Mouse (Mus musculus): ENCODE measurements at regions not wholly inside any gene's neighbourhood (a gene's known extent, or its start where the extent isn't known, plus 50 kb on each side); places are given as distances from the start of the nearest gene placed in this dataset.

DNA sequence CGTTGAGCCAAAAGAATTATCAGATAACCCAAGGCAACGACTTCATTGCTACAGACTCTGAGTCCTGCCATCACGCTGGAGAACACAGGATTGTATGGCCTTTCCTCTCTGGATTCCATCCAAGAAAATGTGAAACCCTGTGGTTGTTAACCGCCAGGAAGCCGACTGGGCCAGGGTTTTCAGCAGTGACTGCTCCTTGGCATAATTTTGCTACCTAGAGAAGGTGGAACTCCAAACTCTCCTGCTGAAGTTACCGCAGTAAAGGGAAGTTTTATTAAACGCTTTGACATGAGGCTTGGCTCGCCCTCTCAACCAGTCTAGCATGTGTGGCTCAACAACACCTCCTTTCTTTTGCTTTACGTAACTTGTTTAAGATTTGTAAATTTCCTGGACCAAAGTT lies 116.9 kb downstream of the Wif1 start:
- Histone ChIP-seq H3K27ac (no peak overlapping the region), H3K4me2 (no peak overlapping the region), H3K36me3 (ENCODE audit: poor library complexity, severe bottlenecking) (no peaks in the 10 kb centered on the region), H3K27me3 (no peaks in the 10 kb centered on the region), H3K4me1 (no peaks in the 10 kb centered on the region), H3K9ac (no peak overlapping the region), H3K4me3 (no peak overlapping the region), H3K9me3 (replicated peaks) (no peaks in the 10 kb centered on the region)
- ATAC-seq: no peak
- WGBS: 85% methylated on average over 9 of the region's 9 CpGs

DNA sequence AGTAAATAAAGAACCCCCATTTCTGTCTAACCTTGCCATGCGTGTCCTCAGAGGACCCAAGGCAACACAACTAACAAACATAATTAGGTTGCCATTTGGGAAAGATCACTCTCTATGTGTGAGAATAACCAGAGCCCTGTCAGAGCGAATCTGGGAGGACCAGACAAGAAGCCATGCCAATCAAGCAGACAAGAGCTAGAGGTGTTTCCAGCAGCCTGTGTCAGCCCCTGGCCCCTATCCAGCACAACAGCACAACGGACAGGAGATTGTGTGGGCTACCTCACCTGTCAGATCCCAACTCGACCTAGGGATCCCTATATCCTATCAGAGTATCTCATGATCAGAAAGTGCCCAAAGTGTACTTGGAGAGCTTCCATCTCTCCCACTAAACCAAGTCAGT lies 119.9 kb downstream of the Wif1 start:
- H3K36me3 ChIP-seq (ENCODE audit: poor library complexity, severe bottlenecking): no peaks in the 10 kb centered on the region
- no peak overlapping the region for H3K9ac ChIP-seq
- no peaks in the 10 kb centered on the region for H3K9me3 ChIP-seq (replicated peaks)
- no peak for ATAC-seq
- H3K4me1 ChIP-seq: no peaks in the 10 kb centered on the region
- WGBS: 71% methylated on average over 4 of the region's 4 CpGs
- no peak overlapping the region for H3K4me2 ChIP-seq
- H3K4me3 ChIP-seq: no peak overlapping the region
- H3K27ac ChIP-seq: no peak overlapping the region
- H3K27me3 ChIP-seq: no peaks in the 10 kb centered on the region

DNA sequence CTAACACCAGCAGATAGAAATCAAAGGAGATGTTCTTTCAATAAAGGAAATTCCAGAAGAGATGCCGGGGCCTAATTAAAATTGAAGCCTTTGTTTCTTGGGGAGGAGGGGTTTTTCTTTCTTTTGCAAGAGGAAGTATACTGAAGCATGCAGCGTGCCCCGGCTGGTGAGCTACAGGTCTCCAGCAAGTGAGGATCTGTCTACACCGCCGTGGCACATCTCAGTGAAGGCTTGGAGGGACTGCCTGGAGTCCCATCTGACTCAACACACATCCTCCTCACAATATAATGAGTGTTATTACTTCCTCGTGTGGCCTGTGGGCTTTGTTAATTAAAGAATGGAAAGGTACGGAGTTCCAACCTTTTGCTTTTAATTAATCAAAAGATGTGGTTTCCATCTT lies 126.7 kb downstream of the Wif1 start:
- Histone ChIP-seq H3K4me2 (no peak overlapping the region), H3K36me3 (ENCODE audit: poor library complexity, severe bottlenecking) (no peaks in the 10 kb centered on the region), H3K4me3 (no peak overlapping the region), H3K9me3 (replicated peaks) (peaks cover 4% of the 10 kb centered on the region; the same call in 1 of the 2 replicates), H3K4me1 (no peaks in the 10 kb centered on the region), H3K27ac (no peak overlapping the region), H3K27me3 (no peaks in the 10 kb centered on the region), H3K9ac (no peak overlapping the region)
- WGBS: 13% methylated on average over 7 of the region's 7 CpGs
- no peak for ATAC-seq

DNA sequence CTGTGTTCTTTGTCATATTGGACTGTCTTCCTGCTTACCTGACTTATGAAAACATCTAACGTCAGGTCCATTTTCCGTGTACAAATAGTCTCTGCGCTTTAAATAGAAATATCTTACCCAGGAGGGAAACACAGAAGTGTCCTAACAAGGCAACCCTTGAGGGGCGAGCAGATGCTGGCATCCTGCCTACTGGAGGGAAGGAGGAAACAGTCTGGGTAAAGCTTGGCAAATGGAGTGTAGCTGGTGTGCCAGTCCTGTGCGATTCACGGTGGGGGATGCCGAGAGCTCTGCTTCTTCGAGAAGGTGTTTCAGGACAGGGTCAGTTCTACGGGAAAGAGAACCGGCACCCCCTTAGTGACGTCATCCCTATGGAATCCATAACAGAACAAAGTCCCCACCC lies 127.4 kb downstream of the Wif1 start:
- H3K27me3 ChIP-seq: no peaks in the 10 kb centered on the region
- WGBS: 68% methylated on average over 11 of the region's 11 CpGs
- no peak overlapping the region for H3K4me3 ChIP-seq
- H3K4me1 ChIP-seq: no peaks in the 10 kb centered on the region
- ATAC-seq: no peak
- H3K4me2 ChIP-seq: no peak overlapping the region
- peaks cover 4% of the 10 kb centered on the region; the same call in 1 of the 2 replicates for H3K9me3 ChIP-seq (replicated peaks)
- H3K27ac ChIP-seq: no peak overlapping the region
- no peak overlapping the region for H3K9ac ChIP-seq
- H3K36me3 ChIP-seq (ENCODE audit: poor library complexity, severe bottlenecking): no peaks in the 10 kb centered on the region

DNA sequence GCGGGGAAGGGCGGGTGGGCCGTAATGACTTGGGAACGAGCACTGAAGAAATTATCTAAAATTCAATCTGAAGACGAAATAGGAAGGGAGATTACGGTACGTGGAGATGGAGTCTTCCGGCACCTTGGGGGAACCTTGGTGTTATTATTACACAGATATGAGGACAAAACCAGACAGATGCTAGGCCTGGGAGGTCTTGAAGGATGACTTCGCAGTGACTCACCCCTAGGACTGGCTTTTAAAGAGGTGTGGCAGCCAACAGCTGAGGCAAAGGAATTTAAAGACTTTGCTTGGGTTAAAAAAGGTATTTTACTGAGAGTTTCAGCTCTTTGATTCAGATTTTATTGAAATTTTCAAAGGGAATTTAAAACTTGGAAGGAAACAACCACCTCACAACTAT lies 140.3 kb downstream of the Wif1 start:
- Histone ChIP-seq H3K4me2 (no peak overlapping the region), H3K4me1 (no peaks in the 10 kb centered on the region), H3K9ac (no peak overlapping the region), H3K27ac (no peak overlapping the region), H3K9me3 (replicated peaks) (no peaks in the 10 kb centered on the region), H3K36me3 (ENCODE audit: poor library complexity, severe bottlenecking) (no peaks in the 10 kb centered on the region), H3K27me3 (no peaks in the 10 kb centered on the region), H3K4me3 (no peak overlapping the region)
- ATAC-seq: no peak
- 96% methylated on average over 9 of the region's 9 CpGs for WGBS

DNA sequence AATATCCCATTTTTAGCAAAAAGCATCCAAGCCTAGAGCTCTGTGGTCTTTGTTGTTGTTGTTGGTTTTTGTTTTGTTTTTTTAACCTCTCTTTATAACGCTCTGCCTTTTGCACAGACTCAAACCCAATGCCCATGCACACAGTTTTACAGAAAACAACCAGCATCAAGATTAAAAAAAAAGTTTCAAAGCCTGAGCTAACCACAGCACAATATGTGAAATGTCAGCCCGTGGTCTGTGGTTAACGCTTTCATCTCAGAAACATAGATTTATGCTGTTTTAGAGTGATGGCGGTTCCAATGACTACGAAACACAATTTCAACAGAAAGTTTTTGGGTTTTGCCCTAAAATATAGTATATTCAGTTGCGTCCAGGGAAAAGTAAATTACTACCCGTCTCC lies 155.4 kb downstream of the Wif1 start:
- Histone ChIP-seq H3K4me2 (no peak overlapping the region), H3K9ac (no peak overlapping the region), H3K4me3 (no peak overlapping the region), H3K27me3 (no peaks in the 10 kb centered on the region), H3K9me3 (replicated peaks) (no peaks in the 10 kb centered on the region), H3K36me3 (ENCODE audit: poor library complexity, severe bottlenecking) (no peaks in the 10 kb centered on the region), H3K27ac (no peak overlapping the region), H3K4me1 (no peaks in the 10 kb centered on the region)
- no peak for ATAC-seq
- 96% methylated on average over 7 of the region's 7 CpGs for WGBS

DNA sequence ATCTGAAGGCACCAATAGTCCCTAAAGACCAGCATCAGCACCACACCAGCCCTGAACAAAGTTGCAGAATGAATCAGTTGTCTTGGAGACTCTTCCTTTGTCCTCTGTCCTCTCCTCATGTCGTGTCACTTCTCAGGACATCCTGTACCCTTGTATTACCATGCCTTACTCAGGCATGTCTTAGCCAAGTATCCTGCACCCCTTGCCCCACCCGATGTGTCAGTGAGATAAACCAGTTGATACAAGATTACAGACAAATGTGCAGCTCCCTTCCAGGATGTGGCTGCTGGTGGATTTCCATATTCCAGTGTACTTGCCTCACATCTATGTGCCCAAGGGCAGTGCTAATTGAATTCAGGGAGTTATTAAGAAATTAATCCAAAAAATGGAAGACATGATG lies 151.8 kb downstream of the Tbc1d30 start:
- Histone ChIP-seq H3K36me3 (ENCODE audit: poor library complexity, severe bottlenecking) (no peaks in the 10 kb centered on the region), H3K9ac (no peak overlapping the region), H3K9me3 (replicated peaks) (no peaks in the 10 kb centered on the region), H3K4me2 (no peak overlapping the region), H3K27ac (no peak overlapping the region), H3K4me3 (no peak overlapping the region), H3K4me1 (no peaks in the 10 kb centered on the region), H3K27me3 (peaks cover 76% of the 10 kb centered on the region)
- 69% methylated on average over 2 of the region's 2 CpGs for WGBS
- ATAC-seq: no peak

DNA sequence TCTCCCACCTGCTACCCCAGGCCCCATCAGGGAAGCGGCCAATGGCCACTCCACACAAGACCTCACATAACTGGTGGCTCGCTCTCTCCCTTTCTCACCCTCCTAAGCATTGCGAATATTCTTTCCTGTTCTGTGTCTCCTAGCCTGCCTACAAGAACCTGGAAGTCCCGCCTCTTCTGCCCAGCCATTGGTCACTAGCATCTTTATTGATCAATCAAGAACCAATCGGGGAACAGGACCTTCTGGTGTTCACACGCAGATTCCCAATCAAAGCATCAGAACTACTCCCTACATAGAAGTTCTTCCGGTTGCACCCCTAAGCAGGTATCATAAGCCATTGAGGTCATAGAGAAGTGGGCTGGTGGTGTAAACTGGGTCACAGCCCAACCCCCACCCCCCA lies 148.5 kb downstream of the Tbc1d30 start:
- Histone ChIP-seq H3K9me3 (replicated peaks) (no peaks in the 10 kb centered on the region), H3K27me3 (peaks cover 75% of the 10 kb centered on the region), H3K4me3 (no peak overlapping the region), H3K27ac (no peak overlapping the region), H3K36me3 (ENCODE audit: poor library complexity, severe bottlenecking) (no peaks in the 10 kb centered on the region), H3K9ac (no peak overlapping the region), H3K4me1 (peaks cover 13% of the 10 kb centered on the region), H3K4me2 (no peak overlapping the region)
- WGBS: 92% methylated on average over 7 of the region's 7 CpGs
- no peak for ATAC-seq

DNA sequence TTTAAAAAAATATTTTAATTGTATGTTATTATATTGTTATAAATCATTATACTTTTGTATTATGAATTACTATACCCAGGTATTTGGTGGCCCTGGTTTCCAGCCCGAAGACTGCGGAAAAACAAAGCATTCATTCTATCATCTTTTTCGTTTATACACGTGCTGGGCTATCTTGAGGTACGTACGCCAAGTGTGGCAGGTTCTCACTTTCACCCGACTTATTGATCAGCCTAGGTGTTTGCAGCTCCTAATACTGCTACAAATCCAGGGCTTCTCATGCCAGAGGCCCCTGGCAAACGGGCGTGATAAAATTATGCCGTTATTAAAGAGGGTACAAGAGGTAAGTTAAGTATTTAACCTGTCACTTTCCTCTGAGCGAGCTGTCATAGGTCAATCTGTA lies 145.5 kb downstream of the Tbc1d30 start:
- Histone ChIP-seq H3K4me3 (no peak overlapping the region), H3K27me3 (peaks cover 63% of the 10 kb centered on the region), H3K27ac (peak overlapping the region; percentile 65), H3K4me2 (peak overlapping the region; percentile 38), H3K36me3 (ENCODE audit: poor library complexity, severe bottlenecking) (no peaks in the 10 kb centered on the region), H3K4me1 (peaks cover 13% of the 10 kb centered on the region), H3K9ac (no peak overlapping the region), H3K9me3 (replicated peaks) (no peaks in the 10 kb centered on the region)
- no peak; the same call in 1 of the 2 replicates for ATAC-seq
- WGBS: 68% methylated on average over 11 of the region's 11 CpGs

DNA sequence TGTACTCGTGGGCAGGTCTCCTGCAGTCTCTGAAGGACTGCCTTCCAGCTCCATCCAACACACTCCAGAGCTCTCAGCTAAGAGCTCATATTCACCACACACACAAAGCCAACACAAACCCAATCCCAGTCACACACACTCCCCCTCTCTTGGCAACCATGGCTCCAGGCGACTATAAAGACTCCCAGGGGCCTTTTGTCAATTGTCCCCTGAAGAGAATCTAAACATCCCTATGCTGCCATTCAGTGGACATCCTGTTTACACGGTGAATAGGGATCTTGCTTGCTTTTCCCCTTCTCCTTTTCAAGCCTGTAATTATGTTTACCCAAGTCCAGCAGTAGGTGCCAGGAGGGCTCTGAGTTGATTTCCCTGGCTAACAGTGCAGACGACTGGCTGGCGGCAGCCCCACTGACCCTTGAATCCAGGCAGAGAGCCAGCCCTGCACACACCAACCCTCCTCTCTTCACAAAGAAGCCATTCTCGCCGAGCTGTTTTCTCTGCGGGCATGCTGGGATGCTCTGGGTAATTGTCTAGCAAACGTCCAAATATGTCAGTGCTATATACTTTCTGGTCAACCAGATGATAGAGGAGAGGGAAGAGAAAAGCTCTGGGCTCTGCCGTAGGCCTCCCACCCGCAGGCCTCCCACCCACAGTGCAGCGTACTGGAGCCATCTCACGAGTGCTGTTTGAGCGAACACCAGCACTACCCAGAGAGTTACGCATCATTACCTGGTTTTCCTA lies 144.9 kb downstream of the Tbc1d30 start:
- 5% methylated on average over 15 of the region's 15 CpGs for WGBS
- H3K27ac ChIP-seq: peak overlapping the region; percentile 65
- no peak overlapping the region for H3K9ac ChIP-seq
- H3K36me3 ChIP-seq (ENCODE audit: poor library complexity, severe bottlenecking): no peaks in the 10 kb centered on the region
- H3K4me3 ChIP-seq: no peak overlapping the region
- H3K27me3 ChIP-seq: peaks cover 57% of the 10 kb centered on the region
- no peaks in the 10 kb centered on the region for H3K9me3 ChIP-seq (replicated peaks)
- H3K4me2 ChIP-seq: peak overlapping the region; percentile 38
- peak; percentile 95 for ATAC-seq
- H3K4me1 ChIP-seq: peaks cover 13% of the 10 kb centered on the region

DNA sequence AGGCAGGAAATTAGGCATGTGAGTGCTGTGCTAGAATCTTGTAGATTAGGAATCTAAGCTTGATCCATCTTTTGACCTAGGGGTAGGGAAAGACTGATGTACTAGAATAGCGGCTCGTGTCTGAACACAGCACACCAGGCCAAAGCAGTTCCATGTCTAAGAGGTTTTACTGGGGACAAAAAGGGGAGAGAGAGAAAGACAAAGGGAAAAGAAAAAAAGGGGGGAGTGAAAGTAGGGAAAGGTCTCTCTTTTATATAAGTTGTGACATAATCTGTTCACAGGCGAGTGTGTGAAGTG lies 144.4 kb downstream of the Tbc1d30 start:
- Histone ChIP-seq H3K9me3 (replicated peaks) (no peaks in the 10 kb centered on the region), H3K9ac (no peak overlapping the region), H3K4me3 (no peak overlapping the region), H3K27me3 (peaks cover 52% of the 10 kb centered on the region), H3K4me2 (peak overlapping the region; percentile 38), H3K27ac (0 out of 2 replicates have a peak overlapping the region, but pooled peaks have one; percentile 65), H3K36me3 (ENCODE audit: poor library complexity, severe bottlenecking) (no peaks in the 10 kb centered on the region), H3K4me1 (peaks cover 13% of the 10 kb centered on the region)
- no peak; the same call in 1 of the 2 replicates for ATAC-seq
- 25% methylated on average over 3 of the region's 3 CpGs for WGBS
